Mouse (Mus musculus) urinary bladder, postnatal 14 days (tissue): ENCODE results near the gene Dscam.
A peak's percentile ranks its signal among the peaks of the same experiment; 100 is the strongest.

Experiments
- DNase-seq: peaks from one replicate; pipeline ENCODE4 v3.0.0; 2021; ENCODE audit warnings: low spot score

Gene Dscam

DNA sequence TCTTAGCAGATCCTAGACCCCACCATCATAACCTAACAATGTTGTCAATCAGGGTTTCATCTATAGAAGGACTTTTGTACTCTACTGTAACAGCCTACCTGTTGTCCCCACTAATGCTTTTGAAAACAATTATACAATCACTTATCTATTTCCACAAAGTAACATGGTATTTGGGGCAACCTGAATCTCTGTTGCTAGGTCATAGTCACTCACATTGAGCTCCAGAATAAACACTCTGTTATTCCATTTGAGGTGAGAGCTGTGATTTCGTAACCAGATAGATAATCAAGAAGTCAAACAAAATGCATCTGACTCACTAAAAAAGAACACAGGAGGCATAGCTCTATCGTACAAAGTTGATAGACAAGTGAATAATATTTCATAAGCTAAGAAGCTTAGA, 226.9 kb downstream of the Dscam start:
- DNase-seq: no peak

DNA sequence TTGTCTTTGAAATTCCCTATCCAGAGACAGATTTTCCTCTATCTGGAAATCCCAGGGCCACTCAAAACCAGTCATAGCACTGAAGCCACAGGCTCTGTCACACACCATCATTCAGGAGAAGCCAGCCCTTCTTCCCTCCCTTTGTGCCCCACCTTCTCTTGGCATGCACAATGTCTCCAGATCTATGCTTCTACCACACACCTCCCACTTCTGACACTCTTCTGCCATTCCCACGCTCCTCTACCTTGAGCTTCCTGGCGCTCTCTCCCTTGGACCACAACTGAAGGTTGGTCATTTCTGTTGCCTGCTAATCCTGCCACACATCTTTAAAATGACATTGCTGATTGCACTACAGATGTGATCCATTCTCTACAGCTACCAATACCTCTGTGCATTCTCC, 235.8 kb downstream of the Dscam start:
- no peak for DNase-seq

GRCm38 (mm10) chr16:96932211-96932610, 238.3 kb downstream of the Dscam start:
- no peak for DNase-seq

DNA sequence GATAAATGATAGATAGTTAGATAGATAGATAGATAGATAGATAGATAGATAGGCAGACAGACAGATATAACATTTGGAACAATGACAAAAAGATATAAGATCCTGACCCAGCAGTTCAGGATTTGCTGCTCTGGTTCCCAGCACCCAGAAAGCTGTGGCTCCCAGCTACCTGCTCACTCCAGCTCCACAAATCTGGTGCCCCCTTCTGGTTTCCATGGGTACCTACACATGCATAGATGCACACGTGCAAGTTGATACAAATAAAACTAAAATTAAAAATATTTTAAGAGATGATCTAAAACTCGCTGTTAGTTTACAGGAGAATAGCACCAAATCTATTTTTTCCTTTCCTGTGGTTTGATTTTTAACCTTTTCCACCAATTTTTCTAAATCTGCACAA, 238.8 kb downstream of the Dscam start:
- no peak for DNase-seq

- DNase-seq: no peak
Observed at GRCm38 (mm10) chr16:96928011-96928410, 242.5 kb downstream of the Dscam start.

GRCm38 (mm10) chr16:96927408-96927807, 243.1 kb downstream of the Dscam start:
- DNase-seq: no peak

GRCm38 (mm10) chr16:96926977-96927376, 243.6 kb downstream of the Dscam start:
- no peak for DNase-seq

DNA sequence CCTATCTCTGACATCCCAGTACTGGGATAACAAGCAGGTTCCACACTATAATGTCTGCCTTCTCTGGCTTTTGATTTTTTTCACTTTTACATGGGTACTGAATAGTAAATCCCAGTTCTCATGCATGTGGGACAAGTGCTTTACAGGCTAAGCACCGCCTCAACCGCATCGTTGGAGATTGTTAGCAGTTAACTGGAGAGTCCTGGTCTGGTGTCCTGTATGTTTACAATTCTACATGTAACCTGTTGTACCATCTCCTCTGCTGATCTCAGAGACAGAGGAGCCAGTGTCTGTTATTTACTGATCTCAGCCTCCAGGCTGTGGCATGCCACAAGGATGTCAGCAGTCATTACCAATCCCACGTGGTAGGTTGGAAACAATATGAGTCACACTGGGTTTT, 246.6 kb downstream of the Dscam start:
- no peak for DNase-seq

- DNase-seq: no peak
Observed at GRCm38 (mm10) chr16:96914495-96914894, 256.1 kb downstream of the Dscam start.

GRCm38 (mm10) chr16:96912836-96913235, 257.7 kb downstream of the Dscam start:
- DNase-seq: no peak

GRCm38 (mm10) chr16:96912103-96912502, 258.4 kb downstream of the Dscam start:
- DNase-seq: no peak

GRCm38 (mm10) chr16:96910405-96911164, 260.0 kb downstream of the Dscam start:
- no peak for DNase-seq

GRCm38 (mm10) chr16:96907818-96908217, 262.7 kb downstream of the Dscam start:
- no peak for DNase-seq

GRCm38 (mm10) chr16:96907081-96907480, 263.5 kb downstream of the Dscam start:
- DNase-seq: no peak

GRCm38 (mm10) chr16:96906630-96907029, 263.9 kb downstream of the Dscam start:
- DNase-seq: no peak

DNA sequence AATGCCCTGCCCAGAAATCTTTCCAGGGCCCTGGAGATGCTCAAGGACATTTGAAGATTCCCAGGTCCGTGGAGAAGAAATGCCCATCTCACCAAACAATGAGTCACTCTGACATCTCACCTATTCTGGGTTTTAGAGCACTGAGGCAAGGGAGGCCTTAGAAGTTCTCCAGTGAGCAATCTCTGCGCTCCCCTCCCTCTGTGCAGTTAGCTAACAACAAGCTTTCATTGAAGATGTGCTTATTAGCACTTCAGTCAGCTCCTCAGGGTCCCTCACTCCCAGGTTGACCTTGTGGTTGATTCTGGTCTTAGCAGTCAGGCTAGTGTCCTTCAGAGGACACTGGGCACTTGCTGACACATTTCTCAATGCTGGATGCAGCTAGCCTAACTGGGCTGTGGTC, 265.8 kb downstream of the Dscam start:
- DNase-seq: no peak

GRCm38 (mm10) chr16:96904359-96904758, 266.2 kb downstream of the Dscam start:
- no peak for DNase-seq

DNA sequence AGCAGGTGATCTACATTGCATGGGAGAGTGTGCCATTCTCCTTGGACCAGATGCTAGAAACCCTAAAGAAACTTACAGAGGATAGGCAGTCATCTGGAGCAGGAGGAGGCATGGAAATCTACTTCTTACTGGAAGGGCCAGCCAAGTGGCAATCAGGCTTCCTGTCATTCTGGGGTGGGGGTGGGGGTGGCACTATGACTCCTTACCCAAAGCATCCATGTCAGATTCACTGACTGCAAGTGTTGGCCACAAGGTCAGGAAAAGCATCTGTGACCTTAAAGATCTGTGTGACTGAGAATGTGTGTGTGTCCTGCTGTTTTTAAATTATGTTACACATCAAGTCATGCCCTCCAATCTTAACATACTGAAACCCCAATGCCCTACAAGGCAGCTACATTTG, 268.0 kb downstream of the Dscam start:
- no peak for DNase-seq

- no peak for DNase-seq
Observed at GRCm38 (mm10) chr16:96901234-96902014, 269.1 kb downstream of the Dscam start.

GRCm38 (mm10) chr16:96899329-96899728, 271.2 kb downstream of the Dscam start:
- no peak for DNase-seq

- peak; percentile 6 for DNase-seq
Observed at GRCm38 (mm10) chr16:96896510-96897133, 273.9 kb downstream of the Dscam start.

- DNase-seq: no peak
Observed at GRCm38 (mm10) chr16:96888036-96888435, 282.5 kb downstream of the Dscam start.

DNA sequence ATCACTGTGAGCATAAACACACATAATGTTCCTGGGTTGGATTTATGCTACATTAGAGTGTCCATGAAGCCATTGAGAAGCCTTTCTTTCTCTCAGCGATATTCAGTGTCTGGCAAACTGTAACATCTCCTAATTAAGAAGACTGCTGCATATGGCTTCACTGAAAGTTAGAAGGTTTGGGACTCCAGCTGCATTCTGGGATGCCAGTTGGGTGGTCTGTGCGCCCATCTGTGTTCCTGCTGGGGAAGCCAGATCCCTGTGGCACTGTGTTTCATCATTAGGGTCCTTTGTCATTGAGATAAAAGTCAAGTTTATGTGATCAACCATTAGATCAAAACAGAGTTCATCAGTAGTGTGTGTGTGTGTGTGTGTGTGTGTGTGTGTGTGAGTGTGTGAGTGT, 284.7 kb downstream of the Dscam start:
- DNase-seq: no peak
